ENCODE assay signal across 10 mouse cellular contexts in the genomic region with DNA sequence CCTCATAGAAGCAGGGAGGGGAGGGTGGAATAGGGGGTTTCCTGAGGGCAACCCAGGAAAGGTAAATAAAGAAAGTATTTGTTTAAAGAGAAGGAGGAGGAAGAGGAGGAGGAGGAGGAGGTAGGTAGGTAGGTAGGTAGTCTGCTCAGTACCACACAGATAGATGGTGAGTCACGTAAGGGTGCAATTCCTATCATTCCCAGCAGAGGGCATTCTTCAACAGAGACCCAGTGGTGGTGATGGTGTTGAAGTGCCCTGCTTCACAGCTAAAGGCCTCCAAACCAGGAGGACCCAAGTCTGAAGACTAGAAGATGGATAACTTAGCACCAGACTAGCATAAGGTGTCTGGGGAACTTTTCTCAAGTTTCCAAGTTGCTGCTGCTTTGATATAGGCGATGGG. TPM values are rescaled to one million over a fixed set of nuclear protein-coding genes. Genes with fewer than 3 reads are reported as not detected.
DNase-seq lines count a peak whose midpoint lies in the region; ATAC-seq and TF ChIP-seq lines count a peak whose summit lies in the region.
"Had no signal": no experiment of that assay in that cellular context is flagged by ENCODE, and none has a peak within 500 bp of the region (broad histone marks: within the 10 kb centered on the region; RNA-seq: fewer than 3 reads in every experiment).

No protein-coding gene starts in this region.

- no peaks in the 10 kb centered on the region for H3K4me1 ChIP-seq in lung, adult 2 months (ENCODE audit: control insufficient read depth, insufficient read depth, low read length)
- no peaks in the 10 kb centered on the region for H3K4me1 ChIP-seq in midbrain, embryonic 11.5 days (ENCODE audit: control insufficient read depth, insufficient read depth, low read length)
- H3K4me1 ChIP-seq: neural tube, embryonic 13.5 days had no signal

- H3K9me3 ChIP-seq in midbrain, embryonic 11.5 days (ENCODE audit: control insufficient read depth, low read length), result no peaks in the 10 kb centered on the region
- H3K9me3 ChIP-seq: neural tube, embryonic 13.5 days had no signal

- H3K27ac ChIP-seq in midbrain, embryonic 11.5 days (ENCODE audit: low read depth, low read length), result no peak overlapping the region
- H3K27ac ChIP-seq: neural tube, embryonic 13.5 days had no signal

- ATAC-seq in midbrain, embryonic 11.5 days (ENCODE audit: low FRiP score), result no peak

- WGBS in lung, adult 2 months, result 91% methylated on average over 2 of the region's 2 CpGs
- WGBS in midbrain, embryonic 11.5 days, result 88% methylated on average over 2 of the region's 2 CpGs

- H3K4me3 ChIP-seq in lung, adult 2 months (replicated peaks; ENCODE audit: extremely low read depth, low read depth, low read length), result no peak overlapping the region
- no peak overlapping the region for H3K4me3 ChIP-seq in midbrain, embryonic 11.5 days (ENCODE audit: low read depth, low read length)
- H3K4me3 ChIP-seq: neural tube, embryonic 13.5 days had no signal

- no peak overlapping the region for H3K9ac ChIP-seq in midbrain, embryonic 11.5 days (ENCODE audit: low read length)
- H3K9ac ChIP-seq: neural tube, embryonic 13.5 days had no signal

- no peak for TF ChIP-seq POLR2A in lung, adult 2 months (IDR thresholded peaks at IDR 0.05; ENCODE audit: borderline replicate concordance, extremely low read depth, low read depth, low read length)

- no peaks in the 10 kb centered on the region for H3K27me3 ChIP-seq in midbrain, embryonic 11.5 days (ENCODE audit: control insufficient read depth, insufficient read depth, low read length)
- H3K27me3 ChIP-seq: neural tube, embryonic 13.5 days had no signal

- no peaks in the 10 kb centered on the region for H3K36me3 ChIP-seq in midbrain, embryonic 11.5 days (ENCODE audit: control insufficient read depth, insufficient read depth, low read length)
- H3K36me3 ChIP-seq: neural tube, embryonic 13.5 days had no signal

- DNase-seq in adrenal gland, postnatal 14 days, result peak; percentile 21
- DNase-seq in adrenal gland, postnatal 4 days (ENCODE audit: low spot score in 2 of 2), result no peak
- peak; percentile 11 for DNase-seq in lung, postnatal 10 days
- no peak for DNase-seq in lung, adult 2 months
- peak; percentile 88 for DNase-seq in induced T-regulatory cell, adult 2 months (ENCODE audit: low read depth)
- DNase-seq in thymus, postnatal 0 days (ENCODE audit: low spot score), result peak; percentile 62
- DNase-seq in ovary, postnatal 10 days (ENCODE audit: low spot score), result no peak
- no peak for DNase-seq in midbrain, embryonic 11.5 days (ENCODE audit: low spot score, missing footprints)
- DNase-seq: cerebellum, adult 2 months had no signal

- no peak overlapping the region for H3K4me2 ChIP-seq in midbrain, embryonic 11.5 days
- H3K4me2 ChIP-seq: neural tube, embryonic 13.5 days had no signal

- no peak for TF ChIP-seq CTCF in lung, adult 2 months (IDR thresholded peaks at IDR 0.05; ENCODE audit: insufficient read depth, low read length)

RNA-seq across cellular contexts. Expression of a gene that starts 2.8 kb away (rescaled TPM):
- 0.85 and 6.1 TPM in 2 replicates for total RNA-seq in adrenal gland, postnatal 14 days (2021)
- total RNA-seq in adrenal gland, postnatal 4 days (2021), result 1 to 10 TPM in 1 of 2 experiments, under 1 TPM in 1; 0.73 to 1.3 TPM
- polyA plus RNA-seq in lung, adult 2 months (2012; rRNA removed), result 2.2 and 2.6 TPM in 2 replicates
- polyA plus RNA-seq in thymus, postnatal 0 days (2015; fragmentation: Nextera tagmentation; extraction: Ambion mirVana), result 22.4 and 22.7 TPM in 2 replicates
- polyA plus RNA-seq in midbrain, embryonic 11.5 days (2014; fragmentation: Nextera tagmentation; extraction: Ambion mirVana), result not detected in 2 replicates

RNA-seq across cellular contexts. Expression of a gene that starts 42.8 kb away (rescaled TPM):
- total RNA-seq in adrenal gland, postnatal 14 days (2021), result 0.74 and 2.7 TPM in 2 replicates
- under 1 TPM; 0.31 to 0.93 TPM for total RNA-seq in adrenal gland, postnatal 4 days (2021)
- polyA plus RNA-seq in lung, adult 2 months (2012; rRNA removed), result 2.1 and 2.2 TPM in 2 replicates
- polyA plus RNA-seq in thymus, postnatal 0 days (2015; fragmentation: Nextera tagmentation; extraction: Ambion mirVana), result 4.1 and 4.7 TPM in 2 replicates
- not detected in 2 replicates for polyA plus RNA-seq in midbrain, embryonic 11.5 days (2014; fragmentation: Nextera tagmentation; extraction: Ambion mirVana)
- polyA plus RNA-seq: neural tube, embryonic 13.5 days had no signal

RNA-seq across cellular contexts. Expression of a gene that starts 51.0 kb away (rescaled TPM):
- 0.48 and 1.3 TPM in 2 replicates for total RNA-seq in adrenal gland, postnatal 14 days (2021)
- total RNA-seq in adrenal gland, postnatal 4 days (2021), result under 1 TPM; 0.14 to 0.31 TPM
- polyA plus RNA-seq in lung, adult 2 months (2012; rRNA removed), result 1.8 and 3.1 TPM in 2 replicates
- polyA plus RNA-seq in thymus, postnatal 0 days (2015; fragmentation: Nextera tagmentation; extraction: Ambion mirVana), result 3.2 and 4.2 TPM in 2 replicates
- polyA plus RNA-seq in midbrain, embryonic 11.5 days (2014; fragmentation: Nextera tagmentation; extraction: Ambion mirVana), result not detected in 2 replicates
- polyA plus RNA-seq: cerebellum, adult 2 months; neural tube, embryonic 13.5 days had no signal

Comparison
In these comparisons a context has a peak if more than half of its experiments do, and no peak if none do; other contexts are left out.
1. DNase-seq: peak in adrenal gland, postnatal 14 days (single experiment), lung, postnatal 10 days (single experiment), induced T-regulatory cell, adult 2 months (single experiment) and thymus, postnatal 0 days (single experiment); none in adrenal gland, postnatal 4 days (0 of 2), lung, adult 2 months (single experiment), ovary, postnatal 10 days (single experiment) and midbrain, embryonic 11.5 days (single experiment).